Mouse (Mus musculus): ENCODE measurements around the gene Pacrg.

- TF ChIP-seq CTCF (IDR thresholded peaks at IDR 0.05; ENCODE audit: control insufficient read depth, insufficient read depth, insufficient read length), result no peak
- no peak for TF ChIP-seq MYOD1 (IDR thresholded peaks at IDR 0.05; ENCODE audit: control insufficient read depth, insufficient read length, low read depth)
- no peak for TF ChIP-seq USF1 (IDR thresholded peaks at IDR 0.05; ENCODE audit: low read depth)
These were observed 305.9 kb downstream of the Pacrg start for GRCm38 (mm10) chr17:10534206-10534605.
